Mouse (Mus musculus) left cerebral cortex, postnatal 25 days (tissue): ENCODE results near the gene Slc2a3. TPM values are rescaled to one million over a fixed set of nuclear protein-coding genes. Genes with fewer than 3 reads are reported as not detected.

ENCODE experiments used
- DNase-seq, 2 experiments: peaks; one replicate each; pipeline ENCODE4 v3.0.0; 2022; ENCODE audit warnings: low spot score in 2 of 2, mixed read lengths in 1 of 2
- intact Hi-C: fragments of 180-260 bp; cut with DNase I; formaldehyde crosslinking; loops from one replicate; pipeline ENCODE4 v1.15.1; 2025
- total RNA-seq, 2 experiments: library from RNA; stranded (reverse); gene quantifications; 2 replicates each; pipeline ENCODE4 v1.2.3; 2021

Slc2a3 gene
- total RNA-seq, 2 experiments from 2014 or later: 142 to 156 TPM

DNA sequence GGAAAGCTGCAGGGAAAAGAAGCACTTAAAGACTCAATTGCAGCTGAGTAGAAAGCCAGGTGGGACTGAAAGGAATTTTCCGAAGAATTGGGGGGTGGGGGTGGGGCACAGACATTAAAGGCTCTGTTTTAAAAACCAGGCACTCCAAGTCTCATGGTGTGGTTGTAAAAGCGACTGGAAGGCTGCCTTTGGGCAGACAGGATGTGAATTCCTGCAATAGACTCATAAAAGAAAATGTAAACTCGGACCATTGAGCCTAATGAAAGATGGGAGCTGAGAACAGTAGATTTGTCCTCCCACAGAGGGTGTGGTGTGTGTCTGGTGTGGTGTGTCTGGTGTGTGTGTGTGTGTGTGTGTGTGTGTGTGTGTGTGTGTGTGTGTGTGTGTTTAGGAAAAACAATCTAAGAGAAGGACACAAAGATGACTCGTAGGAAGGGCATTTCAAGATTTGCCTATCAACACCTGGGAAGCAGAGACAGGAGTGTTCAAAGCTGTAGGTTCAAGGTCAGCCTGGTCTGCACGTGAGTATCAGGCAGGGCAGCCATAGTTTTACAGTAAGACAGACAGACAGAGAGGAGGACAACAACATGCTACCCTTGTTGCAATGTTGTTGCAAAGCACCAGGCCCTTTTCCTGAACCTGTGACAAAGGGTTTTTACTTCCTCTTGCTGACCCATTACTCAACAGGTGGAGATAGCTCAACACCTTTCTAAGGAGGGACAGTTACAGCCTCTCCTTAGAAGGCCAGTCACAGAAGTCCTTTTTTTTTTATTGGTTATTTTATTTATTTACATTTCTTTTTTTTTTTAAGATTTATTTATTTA lies 35.1 kb downstream of the Slc2a3 start:
- intact Hi-C loops: no loop called here
- no peak for DNase-seq

DNA sequence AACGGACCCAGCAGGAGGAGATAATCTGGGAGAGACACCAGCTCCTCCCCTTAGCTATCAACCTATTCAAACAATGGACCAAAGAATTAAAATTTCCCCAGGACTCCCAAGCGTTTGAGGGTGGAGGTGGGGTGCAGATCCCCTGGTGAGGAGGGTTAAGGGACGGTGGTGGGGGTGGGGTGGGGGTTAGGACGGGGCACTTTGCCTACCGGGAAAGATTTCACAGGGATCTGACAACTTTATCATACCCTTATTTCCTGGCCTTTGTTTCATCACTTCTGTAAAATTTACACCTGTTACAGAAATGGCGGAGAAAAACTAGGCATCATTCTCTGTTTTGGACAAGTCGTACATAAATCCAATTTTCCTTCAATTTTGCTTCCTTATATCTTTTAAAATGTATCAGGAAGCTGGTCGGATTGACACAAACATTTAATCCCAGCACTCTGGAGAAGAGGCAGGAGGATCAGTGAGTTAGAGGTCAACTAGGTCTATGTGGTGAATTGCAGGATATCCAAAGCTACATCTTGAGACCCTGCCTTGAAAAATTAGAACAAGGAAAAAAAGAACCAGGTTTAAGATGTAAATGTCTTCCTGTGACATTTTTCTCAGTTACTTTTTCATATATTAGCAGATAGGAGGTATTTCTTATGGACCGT lies 36.0 kb downstream of the Slc2a3 start:
- intact Hi-C loops: loop anchor here (2.0 kb wide), 1 partner anchor 61 kb away; no protein-coding TSS in a partner anchor
- DNase-seq: no peak

DNA sequence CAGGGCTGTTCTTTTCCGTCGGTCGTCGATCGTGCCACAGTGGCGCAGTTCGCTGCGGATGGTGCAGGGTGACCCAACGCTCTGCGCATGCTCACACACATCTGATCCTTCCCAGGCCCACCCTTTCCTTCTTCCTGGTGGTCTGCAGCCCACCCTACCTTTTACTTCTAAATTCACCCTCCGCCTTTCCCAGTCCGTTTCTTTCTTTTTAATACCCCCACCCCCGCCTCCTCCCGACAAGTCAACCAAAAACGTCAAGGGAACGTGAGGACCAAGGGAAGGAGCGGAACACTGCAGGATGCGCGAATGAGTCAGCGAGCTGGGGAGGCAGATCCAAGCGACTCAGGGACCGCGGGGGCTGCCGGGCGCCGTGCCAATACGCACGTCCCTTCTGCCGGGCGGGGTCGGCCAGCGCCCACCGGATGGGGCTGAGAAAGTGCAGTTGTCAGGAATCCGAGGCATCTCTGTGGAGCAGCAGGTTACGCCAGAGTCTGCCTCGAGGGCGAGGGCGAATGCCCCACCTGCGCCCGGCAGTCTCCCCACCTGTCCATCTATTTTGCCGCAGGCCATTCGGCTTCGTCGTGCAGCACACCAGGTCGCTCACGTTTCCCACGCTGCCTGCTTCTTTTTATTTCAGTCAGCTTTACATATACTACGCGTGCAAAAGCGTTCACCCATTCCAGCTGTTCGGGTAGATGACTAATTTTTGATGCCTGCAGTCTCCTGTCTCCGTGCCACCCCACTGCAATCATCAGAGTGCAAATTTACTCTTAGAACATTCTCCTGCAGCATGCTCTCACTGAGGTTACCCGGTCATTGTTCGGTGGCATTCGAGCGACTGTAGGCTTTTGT lies 36.8 kb downstream of the Slc2a3 start:
- peak; percentile 79 to 90 for DNase-seq
- intact Hi-C loops: loop anchor here (1.0 to 5.0 kb wide), 3 partner anchors 22 to 62 kb away; partner anchors contain the start of gene Slc2a3

DNA sequence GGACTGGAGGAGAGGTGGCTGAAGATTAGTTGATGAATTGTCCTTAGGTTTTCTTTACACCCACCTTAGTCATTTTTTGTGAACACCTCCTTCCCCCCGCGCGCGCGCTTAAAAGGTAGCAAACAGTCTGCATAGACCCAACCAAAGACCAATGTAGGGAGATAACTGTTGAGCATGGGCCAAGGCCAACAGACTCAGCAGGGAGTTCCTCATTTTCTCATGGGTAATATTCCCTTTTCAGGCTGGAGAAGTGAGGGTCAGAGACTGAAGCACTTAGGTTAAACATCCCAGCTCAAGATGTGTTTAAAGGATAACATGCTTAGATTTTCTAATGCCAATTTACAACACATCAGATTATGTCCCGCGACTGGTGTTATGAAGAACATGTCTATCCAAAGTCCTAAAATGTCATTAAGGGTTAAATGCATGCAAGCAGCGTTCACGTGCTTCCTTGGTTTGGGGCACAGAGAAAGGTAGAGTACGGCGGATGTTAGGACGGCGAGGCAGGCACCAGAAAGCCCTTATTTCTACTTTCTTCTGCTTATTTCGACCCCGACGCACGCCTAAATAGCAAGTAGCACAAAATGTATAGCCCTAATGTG lies 37.5 kb downstream of the Slc2a3 start:
- intact Hi-C loops: loop anchor here (1.0 to 5.0 kb wide), 3 partner anchors 22 to 63 kb away; partner anchors contain the start of gene Slc2a3
- DNase-seq: peak in 1 of 2 experiments; percentile 14

DNA sequence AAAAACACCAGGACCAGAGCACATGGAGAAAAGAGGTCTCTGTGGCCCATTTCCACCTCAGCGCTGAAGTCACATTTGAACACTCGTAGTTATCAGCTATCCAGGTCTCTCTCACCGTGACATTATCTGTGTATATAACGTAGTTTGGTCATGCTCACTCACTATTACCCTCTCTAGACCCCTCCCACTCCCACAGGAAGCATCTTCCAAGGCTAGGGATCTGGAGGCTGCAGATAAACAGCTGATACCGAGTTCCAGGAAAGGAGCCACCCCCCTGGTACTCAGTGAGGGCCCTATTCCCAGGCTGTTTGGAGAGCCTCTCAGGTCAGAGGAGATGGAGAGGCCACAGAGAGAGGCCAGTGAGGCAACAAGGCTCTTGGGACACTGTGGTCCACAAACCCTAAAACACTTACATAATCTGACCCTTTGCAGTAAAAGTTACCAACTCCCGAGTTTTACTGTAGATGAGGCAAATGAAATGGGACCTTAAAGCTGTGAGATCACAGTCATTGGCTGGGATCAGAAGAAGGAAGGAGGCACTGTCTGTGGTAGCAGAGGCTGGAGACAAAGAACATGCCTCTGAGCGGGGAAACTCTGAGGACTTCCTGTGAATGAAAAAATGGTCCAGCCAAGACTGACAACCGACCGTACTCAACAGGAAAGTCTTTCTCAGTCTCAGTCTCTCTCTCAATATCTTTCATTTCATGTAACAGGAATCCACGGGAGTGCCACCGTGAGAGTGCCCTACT lies 38.3 kb downstream of the Slc2a3 start:
- no peak for DNase-seq
- intact Hi-C loops: loop anchor here (5.0 kb wide), 1 partner anchor 39 kb away; the partner anchor contains the start of gene Slc2a3

DNA sequence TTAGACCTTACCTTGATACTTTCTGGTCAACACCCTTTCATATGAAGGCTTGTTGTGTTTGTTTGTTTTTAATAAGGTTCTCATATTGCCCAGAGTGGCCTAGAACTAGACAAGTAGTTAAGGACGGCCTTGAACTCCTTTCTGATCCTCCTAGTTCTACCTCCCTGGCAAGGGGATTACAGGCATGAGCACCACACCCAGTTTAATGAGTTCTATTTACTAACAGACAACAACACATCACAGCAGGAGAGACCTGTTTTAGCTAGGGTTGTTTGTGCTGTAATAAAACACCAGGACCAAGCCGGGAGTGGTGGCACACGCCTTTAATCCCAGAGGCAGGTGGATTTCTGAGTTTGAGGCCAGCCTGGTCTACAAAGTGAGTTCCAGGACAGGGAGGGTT lies 39.0 kb downstream of the Slc2a3 start:
- no peak for DNase-seq
- intact Hi-C loops: loop anchor here (5.0 kb wide), 1 partner anchor 40 kb away; the partner anchor contains the start of gene Slc2a3

DNA sequence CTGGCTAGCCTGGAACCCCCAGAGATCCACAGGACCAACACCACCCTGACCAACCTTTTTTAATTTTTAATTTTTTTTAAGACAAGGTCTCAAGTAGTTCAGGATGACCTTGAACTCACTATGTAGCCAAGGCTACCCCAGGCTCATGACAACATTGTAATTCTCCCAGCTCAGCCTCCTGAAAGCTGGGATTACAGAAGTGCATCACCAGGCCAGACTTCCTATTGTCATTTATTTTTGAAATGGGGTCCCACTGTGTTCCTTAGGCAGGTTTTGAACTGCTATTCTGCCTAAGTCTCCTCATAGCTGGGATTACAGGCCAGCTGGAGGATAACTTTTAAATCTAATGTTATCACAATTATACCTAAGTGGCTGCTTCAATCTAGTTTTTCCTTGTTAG lies 39.5 kb downstream of the Slc2a3 start:
- no peak for DNase-seq
- intact Hi-C loops: loop anchor here (5.0 kb wide), 1 partner anchor 40 kb away; the partner anchor contains the start of gene Slc2a3

DNA sequence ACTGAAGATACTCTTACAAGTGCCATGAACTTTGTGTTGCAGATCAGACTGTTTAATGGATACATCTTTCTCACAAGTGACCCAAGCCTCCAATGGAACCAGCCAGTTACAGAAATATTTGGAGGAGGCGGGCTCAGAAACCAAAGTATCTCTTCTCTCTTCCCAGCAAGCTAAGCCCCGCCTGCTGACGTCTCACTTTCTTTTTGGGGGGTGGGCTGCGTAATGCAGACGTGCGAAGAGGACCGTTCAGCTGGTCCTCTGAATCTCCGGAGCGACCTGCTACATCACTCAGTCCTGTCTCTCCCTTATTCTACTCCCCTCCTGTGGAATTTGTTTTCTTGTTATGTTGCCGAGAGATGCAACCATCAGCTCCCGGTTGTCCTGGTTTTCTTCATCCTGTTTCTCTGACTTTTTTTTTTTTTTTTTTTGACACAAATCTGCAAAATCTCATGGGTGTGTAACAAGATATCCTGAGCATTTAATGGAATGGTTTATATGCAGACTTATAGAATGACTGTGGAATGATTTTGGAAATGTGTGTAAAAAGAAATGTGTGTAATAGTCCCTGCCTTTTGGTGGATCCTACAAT lies 40.3 kb downstream of the Slc2a3 start:
- peak; percentile 81 to 93 for DNase-seq
- intact Hi-C loops: loop anchor here (5.0 kb wide), 1 partner anchor 41 kb away; the partner anchor contains the start of gene Slc2a3

DNA sequence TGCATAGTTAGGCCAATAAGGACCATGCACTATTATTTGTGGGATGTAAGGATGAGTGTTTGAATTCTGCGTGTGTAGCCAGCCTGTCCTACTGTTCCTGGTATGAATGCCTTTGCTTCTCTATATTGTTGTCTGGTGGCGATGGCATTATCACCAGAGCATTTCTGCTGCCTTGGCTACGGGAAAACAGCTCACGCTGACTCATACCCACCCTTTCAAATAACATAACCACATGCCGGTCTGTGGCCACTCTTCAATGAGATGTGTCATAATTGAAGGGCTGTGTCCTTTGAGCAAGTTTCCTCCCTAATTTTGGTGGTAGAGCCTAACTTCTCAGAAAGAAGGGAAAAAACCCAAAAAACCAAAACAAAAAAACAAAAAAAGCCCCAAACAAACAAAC lies 42.7 kb downstream of the Slc2a3 start:
- intact Hi-C loops: no loop called here
- DNase-seq: peak in 1 of 2 experiments; percentile 25

DNA sequence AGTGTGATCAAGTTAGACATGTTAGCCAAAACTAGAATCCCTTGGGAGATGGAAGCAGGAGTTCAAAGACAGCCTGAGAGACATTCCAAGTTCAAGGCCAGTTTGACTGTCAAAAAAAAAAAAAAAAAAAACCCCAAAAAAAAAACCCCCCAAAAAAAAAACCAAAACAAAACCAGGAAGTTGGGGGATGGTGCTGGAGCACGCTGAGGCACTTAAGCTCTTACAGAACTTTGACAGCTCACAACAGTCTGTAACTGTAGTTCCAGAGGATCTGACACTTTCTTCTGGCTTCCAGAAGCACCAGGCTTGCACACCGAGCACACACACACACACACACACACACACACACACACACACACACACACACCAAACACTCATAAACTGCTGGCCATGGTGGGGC lies 45.5 kb downstream of the Slc2a3 start:
- intact Hi-C loops: no loop called here
- no peak for DNase-seq

DNA sequence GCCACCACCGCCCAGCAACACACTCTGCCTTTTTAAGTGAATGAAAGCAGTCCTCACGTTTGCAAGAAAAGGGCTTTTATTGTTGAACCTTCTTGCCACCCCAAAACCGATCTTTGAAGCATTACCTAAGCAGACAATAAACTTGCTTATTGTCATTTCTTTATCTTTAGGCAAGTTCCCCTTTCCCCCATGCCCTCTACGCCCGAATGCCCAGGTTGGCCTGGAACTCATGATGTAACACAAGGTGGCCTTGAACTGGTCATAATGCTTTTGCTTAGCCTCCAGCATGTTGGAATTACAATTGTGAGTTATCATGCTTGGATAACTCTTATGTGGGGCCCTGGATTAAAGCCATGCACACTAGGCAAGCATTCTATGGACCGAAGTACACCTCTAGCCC lies 50.9 kb downstream of the Slc2a3 start:
- intact Hi-C loops: no loop called here
- no peak for DNase-seq

DNA sequence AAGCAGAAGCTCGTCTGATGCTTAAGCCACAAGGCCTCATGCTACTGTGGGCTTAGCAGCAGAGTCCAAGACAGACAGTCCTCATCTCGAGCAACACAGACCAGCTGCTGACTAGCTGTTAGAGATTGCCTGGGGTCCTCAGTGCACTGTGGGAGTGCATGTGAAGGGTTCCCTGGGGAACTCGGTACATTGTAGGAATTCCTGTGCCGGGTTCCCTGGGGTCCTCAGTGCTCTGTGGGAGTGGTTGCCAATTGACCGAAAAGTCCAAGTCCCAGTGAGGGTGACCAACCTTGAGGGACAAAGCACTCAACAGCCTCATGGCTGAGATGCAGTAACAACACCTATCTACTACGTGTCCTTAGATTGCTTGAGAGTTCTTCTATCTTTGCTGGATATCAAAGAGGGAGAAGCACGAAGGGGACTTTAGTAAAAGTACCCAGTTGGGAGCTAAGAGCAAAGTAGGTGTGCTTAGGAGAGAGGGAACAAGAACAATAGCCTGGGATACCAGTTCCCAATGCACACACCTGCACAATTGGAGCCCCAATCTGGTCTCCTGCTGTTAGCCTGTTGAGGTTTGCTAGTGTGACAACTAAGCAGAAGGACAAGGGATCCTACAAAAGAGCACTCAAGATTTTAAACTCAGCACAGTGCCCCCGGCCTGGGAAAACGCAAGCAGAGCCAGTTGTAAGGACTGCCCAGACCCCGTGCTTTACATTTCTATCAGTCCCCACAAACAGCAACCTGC lies 56.8 kb downstream of the Slc2a3 start:
- intact Hi-C loops: loop anchor here (5.0 kb wide), 1 partner anchor 128 kb away; the partner anchor contains the start of gene Necap1

DNA sequence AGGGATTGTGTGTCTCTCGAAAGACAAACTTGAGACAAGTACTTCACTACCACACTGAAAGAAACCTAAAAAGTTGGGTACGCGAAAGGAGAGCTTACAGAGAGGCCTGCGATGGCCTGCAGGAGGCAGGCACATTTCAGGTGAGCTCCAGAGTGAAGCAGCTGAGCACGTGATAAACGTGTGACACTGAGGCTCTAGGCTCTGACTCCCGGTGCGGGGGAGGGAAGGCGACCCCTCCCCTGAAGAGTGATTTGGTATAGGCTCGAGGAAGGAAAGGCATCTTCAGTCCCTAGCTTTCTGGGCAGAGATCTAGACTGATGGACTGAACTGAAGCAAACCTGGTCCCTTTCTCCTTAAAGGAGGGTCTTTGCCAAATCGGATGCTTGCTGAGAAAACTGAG lies 58.1 kb downstream of the Slc2a3 start:
- intact Hi-C loops: loop anchor here (5.0 kb wide), 1 partner anchor 129 kb away; the partner anchor contains the start of gene Necap1
- no peak for DNase-seq

More for the DNA sequence above, 56.8 kb downstream of the Slc2a3 start:
- DNase-seq: no peak

DNA sequence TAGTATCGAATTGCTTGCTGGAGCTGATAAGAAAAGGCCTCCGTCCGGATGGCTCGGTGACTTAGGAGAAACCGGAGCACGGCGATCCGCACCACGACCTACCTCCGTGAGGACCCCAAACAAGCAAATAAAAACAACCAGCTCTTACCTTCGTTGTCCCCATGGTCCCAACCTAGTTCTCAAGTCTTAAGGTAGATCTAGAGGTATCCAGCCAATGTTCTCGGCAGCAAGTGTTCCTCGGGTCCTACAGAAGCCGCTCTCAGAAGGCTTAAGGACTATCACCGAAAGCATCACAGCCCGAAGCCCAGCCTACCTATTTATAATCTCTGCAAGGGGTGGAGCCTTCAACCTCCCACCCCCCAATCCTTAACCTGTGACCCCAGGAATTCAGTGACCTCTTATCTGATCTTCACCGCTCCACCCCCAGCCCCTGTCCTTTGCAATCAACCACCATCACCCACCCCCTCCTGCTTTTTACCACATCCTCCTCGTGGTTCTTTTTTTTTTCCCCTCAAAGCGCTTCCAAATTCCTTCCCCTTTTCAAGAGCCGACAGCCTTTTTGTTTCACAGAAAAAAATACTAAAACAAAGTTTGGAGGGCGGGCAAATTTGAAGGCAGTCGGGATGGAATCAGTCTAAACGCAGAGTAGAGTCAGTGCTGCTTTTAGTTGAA lies 59.1 kb downstream of the Slc2a3 start:
- intact Hi-C loops: loop anchor here (1.0 to 5.0 kb wide), 2 partner anchors 22 to 130 kb away; partner anchors contain the start of gene Necap1
- peak; percentile 64 to 73 for DNase-seq

DNA sequence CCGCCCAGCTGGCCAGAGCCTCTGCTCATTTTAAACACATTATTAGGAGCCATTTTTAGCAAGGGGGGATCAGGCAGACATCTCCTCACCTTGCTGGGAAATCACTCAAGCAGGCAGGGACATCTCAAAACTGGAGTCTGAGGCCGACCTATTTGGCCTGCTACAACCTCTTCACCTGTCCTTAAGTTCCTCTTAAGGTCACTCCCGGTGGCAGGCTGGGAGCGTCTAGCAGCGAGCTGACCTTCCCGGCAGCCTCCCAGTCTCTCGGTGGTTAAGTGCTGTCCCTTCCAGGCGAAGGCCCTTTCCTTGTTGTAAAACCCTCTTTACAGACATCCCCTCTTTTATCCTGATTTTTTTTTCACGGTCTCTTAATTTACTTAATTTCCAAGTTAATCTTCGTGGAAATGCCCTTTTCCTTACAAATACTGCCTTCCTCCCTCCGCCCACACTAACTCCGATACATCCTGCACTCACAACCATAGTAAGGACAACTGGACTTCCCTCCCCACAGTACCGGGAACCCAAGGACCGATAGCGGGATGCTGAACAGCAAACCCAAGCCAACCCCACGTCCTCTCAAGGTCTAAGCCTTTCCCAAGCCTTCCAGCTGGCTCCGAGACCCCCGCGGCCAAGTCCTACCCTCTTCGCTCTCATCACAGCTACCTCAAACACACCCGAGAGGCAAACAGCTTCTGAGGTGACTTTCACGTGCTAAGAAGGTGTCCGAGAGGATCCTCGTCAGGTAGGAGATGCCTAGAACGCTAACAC lies 59.8 kb downstream of the Slc2a3 start:
- peak in 1 of 2 experiments; percentile 40 for DNase-seq
- intact Hi-C loops: loop anchor here (1.0 to 5.0 kb wide), 3 partner anchors 23 to 131 kb away; partner anchors contain the start of genes Necap1 and Slc2a3

DNA sequence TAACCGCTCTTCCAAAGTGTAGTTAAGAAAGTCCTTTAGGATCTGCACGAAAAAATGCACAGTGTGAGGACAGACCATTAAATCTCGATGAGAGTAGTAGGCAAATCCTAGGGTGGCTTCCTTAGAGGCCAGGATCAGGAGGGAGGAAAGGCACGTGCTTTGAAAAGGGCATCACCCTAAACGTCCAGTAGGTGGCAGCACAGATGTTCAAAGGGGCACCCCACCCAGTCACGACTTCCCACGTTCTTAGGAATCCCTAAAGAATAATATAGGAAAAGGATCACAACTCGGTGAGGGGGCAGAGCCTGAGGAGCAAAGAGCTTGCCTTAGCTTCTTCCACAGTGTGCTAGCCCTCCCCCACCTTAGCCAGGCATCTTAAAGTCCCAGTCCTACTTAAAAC lies 61.5 kb downstream of the Slc2a3 start:
- intact Hi-C loops: loop anchor here (1.0 to 5.0 kb wide), 3 partner anchors 45 to 132 kb away; partner anchors contain the start of genes Necap1 and Slc2a3
- DNase-seq: peak; percentile 76 to 88
